Mouse (Mus musculus) hindbrain, embryonic 12.5 days (tissue): ENCODE measurements at regions not wholly inside any gene's neighbourhood (a gene's known extent, or its start where the extent isn't known, plus 50 kb on each side); places are given as distances from the start of the nearest gene placed in this dataset.

Experiments
- ATAC-seq: fragments of 200-750 bp; cut with Nextera tagmentation; 2 replicates; pipeline ENCODE4 v1.8.0; 2017; ENCODE audit warnings: moderate TSS enrichment; ENCODE audit not compliant: low FRiP score
- H3K27ac ChIP-seq: fragments of 300-500 bp; sonication (generic); 2 replicates; pipeline ENCODE4 v1.5.1; 2016; ENCODE audit warnings: mild to moderate bottlenecking
- H3K27me3 ChIP-seq: fragments of 300-500 bp; sonication (generic); 2 replicates; pipeline ENCODE4 v1.6.1; 2016; ENCODE audit warnings: mild to moderate bottlenecking
- H3K36me3 ChIP-seq: fragments of 300-500 bp; sonication (generic); 2 replicates; pipeline ENCODE4 v1.6.1; 2016; ENCODE audit warnings: mild to moderate bottlenecking
- H3K4me1 ChIP-seq: fragments of 300-500 bp; sonication (generic); 2 replicates; pipeline ENCODE4 v1.6.1; 2016
- H3K4me2 ChIP-seq: fragments of 300-500 bp; sonication (generic); replicated peaks from 2 replicates; pipeline ENCODE4 v1.6.1; 2016; ENCODE audit warnings: mild to moderate bottlenecking
- H3K4me3 ChIP-seq: fragments of 300-500 bp; sonication (generic); 2 replicates; pipeline ENCODE4 v1.5.1; 2016; ENCODE audit warnings: mild to moderate bottlenecking
- H3K9ac ChIP-seq: fragments of 300-500 bp; sonication (generic); 2 replicates; pipeline ENCODE4 v1.6.1; 2016; ENCODE audit warnings: mild to moderate bottlenecking, moderate library complexity
- H3K9me3 ChIP-seq: fragments of 300-500 bp; sonication (generic); replicated peaks from 2 replicates; pipeline ENCODE4 v1.6.1; 2016; ENCODE audit warnings: mild to moderate bottlenecking
- WGBS: fragments of 180-500 bp; shearing (Covaris S2); methylation state at CpG from one replicate; pipeline ENCODE4 v1.1.7; 2016; 5-methylcytosine and 5-hydroxymethylcytosine counted together

DNA sequence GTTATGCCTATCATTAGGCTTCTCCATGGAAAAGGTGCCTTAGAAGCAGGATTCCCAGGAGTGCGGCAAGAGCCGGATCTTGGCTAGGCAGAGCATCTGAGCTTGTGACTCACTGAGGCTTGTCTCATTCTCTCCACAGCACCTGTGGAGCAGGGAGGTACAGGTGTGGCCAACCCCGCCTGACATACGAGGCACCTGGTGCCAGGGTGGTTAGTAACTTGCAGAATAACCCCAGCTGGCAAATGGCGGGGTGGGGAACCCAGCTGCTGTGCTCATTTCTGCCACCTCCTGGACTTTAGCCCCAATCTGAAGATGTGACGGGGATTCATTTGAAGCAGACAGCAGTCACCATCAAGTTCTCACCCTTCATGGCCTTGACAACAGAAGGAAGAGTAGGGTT, 96.2 kb downstream of the Pdgfra start:
- H3K27ac ChIP-seq, result no peak overlapping the region

DNA sequence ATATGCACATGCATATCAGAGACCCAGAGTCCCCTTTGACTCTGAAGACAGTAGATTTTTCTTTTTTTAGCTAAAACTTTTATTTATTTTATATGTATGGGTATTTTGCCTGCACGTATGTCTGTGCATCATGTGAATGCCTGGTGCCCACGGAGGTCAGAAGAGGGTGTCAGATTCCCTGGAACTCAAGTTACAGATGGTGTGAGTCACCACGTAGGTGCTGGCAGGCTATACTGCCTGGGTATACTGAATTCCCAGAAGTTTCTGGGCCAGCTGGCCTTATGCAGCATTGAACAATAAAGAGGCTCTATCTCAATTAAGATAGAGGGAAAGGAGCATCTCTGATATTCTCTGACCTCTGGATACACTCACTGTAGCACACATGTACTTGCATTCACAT, 97.6 kb downstream of the Pdgfra start:
- no peak for ATAC-seq
- WGBS, result 80% methylated on average over 3 of the region's 3 CpGs

More for the DNA sequence above, 96.2 kb downstream of the Pdgfra start:
- Histone ChIP-seq H3K36me3 (no peaks in the 10 kb centered on the region), H3K27me3 (no peaks in the 10 kb centered on the region), H3K9me3 (no peaks in the 10 kb centered on the region), H3K4me3 (no peak overlapping the region), H3K9ac (no peak overlapping the region), H3K4me1 (0 out of 2 replicates have a peak, but pooled peaks cover 4% of the 10 kb centered on the region), H3K4me2 (no peak overlapping the region)
- ATAC-seq, result no peak
- 89% methylated on average over 6 of the region's 6 CpGs for WGBS

DNA sequence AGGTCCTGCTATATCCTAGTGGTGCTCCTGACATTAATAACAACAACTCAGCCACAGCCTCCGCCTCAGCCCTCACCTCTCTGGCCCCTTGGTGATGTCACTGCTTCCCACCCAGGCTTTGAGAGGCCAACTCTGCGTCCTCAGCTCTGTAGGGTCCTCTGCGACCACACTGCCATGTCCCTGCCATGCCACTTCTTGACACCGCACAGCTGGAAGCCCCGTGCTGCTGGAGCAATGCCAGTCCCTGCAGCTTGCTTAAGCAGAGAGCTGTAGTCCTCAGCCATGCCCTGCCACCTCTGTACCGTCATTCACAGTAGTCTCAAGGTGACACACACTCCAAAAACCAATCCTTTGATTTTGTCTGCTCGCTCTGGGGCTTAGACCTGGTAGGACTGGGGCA, 101.3 kb downstream of the Pdgfra start:
- H3K9me3 ChIP-seq, result no peaks in the 10 kb centered on the region
- H3K27me3 ChIP-seq, result no peaks in the 10 kb centered on the region
- 80% methylated on average over 7 of the region's 7 CpGs for WGBS
- no peaks in the 10 kb centered on the region for H3K36me3 ChIP-seq
- H3K4me1 ChIP-seq, result no peaks in the 10 kb centered on the region
- no peak overlapping the region for H3K4me2 ChIP-seq
- H3K27ac ChIP-seq, result no peak overlapping the region
- H3K4me3 ChIP-seq, result no peak overlapping the region
- ATAC-seq, result no peak
- H3K9ac ChIP-seq, result no peak overlapping the region

More for the DNA sequence above, 97.6 kb downstream of the Pdgfra start:
- no peak overlapping the region for H3K27ac ChIP-seq
- H3K4me2 ChIP-seq, result no peak overlapping the region
- no peak overlapping the region for H3K4me3 ChIP-seq
- H3K4me1 ChIP-seq, result 0 out of 2 replicates have a peak, but pooled peaks cover 4% of the 10 kb centered on the region
- H3K27me3 ChIP-seq, result no peaks in the 10 kb centered on the region
- H3K36me3 ChIP-seq, result no peaks in the 10 kb centered on the region
- H3K9ac ChIP-seq, result no peak overlapping the region
- no peaks in the 10 kb centered on the region for H3K9me3 ChIP-seq

DNA sequence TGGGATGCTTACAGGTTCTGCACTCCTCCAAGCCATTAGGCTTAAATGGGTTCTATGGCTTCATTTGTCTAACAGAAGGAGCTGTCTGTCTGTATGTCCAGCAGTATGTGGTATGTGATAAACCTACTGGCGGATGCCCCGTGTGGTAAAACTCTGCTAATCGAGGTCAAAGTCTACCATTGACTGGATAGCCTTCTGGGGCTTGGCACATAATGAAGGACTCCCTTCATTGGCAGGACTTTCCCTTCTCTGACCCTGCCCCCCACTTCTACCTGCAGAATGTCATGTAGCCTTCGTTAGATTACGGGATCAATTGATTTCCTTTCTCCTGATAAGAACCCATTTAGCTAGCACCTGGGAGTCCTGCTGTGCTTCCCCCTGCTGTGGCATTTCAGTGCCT, 101.7 kb downstream of the Pdgfra start:
- Histone ChIP-seq H3K4me1 (no peaks in the 10 kb centered on the region), H3K36me3 (no peaks in the 10 kb centered on the region), H3K9me3 (no peaks in the 10 kb centered on the region), H3K4me2 (no peak overlapping the region), H3K27me3 (no peaks in the 10 kb centered on the region), H3K4me3 (no peak overlapping the region), H3K27ac (no peak overlapping the region), H3K9ac (no peak overlapping the region)
- 93% methylated on average over 5 of the region's 5 CpGs for WGBS
- no peak for ATAC-seq

DNA sequence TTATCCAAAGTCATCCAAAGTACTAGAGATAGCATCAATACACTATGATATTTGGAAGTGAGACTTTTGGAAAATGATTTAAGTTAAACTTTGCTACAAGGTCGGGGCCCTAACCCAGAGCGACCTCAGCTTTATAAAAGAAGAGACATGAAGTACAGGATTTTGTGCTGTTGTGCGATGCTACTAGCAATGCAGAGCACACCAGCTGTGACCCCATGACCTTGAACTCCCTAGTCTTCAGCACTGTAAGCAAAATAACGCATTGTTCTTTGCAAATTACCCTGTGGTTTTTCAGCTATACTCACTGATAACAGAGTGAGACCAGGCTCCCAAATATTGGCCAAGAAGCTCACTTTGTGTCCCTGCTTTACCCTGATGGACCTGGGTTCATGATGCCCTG, 104.1 kb downstream of the Pdgfra start:
- Histone ChIP-seq H3K36me3 (no peaks in the 10 kb centered on the region), H3K4me2 (no peak overlapping the region), H3K9me3 (no peaks in the 10 kb centered on the region), H3K4me1 (no peaks in the 10 kb centered on the region), H3K27me3 (no peaks in the 10 kb centered on the region), H3K4me3 (no peak overlapping the region), H3K27ac (no peak overlapping the region), H3K9ac (no peak overlapping the region)
- WGBS, result 73% methylated on average over 4 of the region's 4 CpGs
- no peak for ATAC-seq

DNA sequence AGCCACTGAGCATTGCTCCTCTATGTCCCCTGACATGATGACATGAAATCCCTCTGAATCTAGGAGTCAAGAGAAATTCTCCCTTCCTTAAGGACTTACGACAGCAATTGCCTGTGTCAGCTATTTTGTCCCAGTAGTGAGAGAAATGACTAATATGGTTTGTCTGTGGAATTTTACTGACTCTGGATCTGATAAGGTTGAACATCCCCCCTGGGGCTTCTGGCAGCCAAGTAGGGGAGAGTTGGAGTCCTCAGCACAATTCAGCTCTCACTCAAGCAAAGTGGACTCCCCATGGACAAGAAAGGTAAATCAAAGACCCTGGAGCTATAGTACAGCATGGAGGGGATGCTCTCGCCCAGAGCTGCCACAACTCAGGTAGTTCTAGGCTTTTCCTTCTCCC, 105.0 kb downstream of the Pdgfra start:
- ATAC-seq, result no peak
- WGBS, result 70% methylated on average over 2 of the region's 2 CpGs
- Histone ChIP-seq H3K4me2 (no peak overlapping the region), H3K9ac (no peak overlapping the region), H3K4me1 (no peaks in the 10 kb centered on the region), H3K27ac (no peak overlapping the region), H3K27me3 (no peaks in the 10 kb centered on the region), H3K36me3 (no peaks in the 10 kb centered on the region), H3K9me3 (no peaks in the 10 kb centered on the region), H3K4me3 (no peak overlapping the region)

DNA sequence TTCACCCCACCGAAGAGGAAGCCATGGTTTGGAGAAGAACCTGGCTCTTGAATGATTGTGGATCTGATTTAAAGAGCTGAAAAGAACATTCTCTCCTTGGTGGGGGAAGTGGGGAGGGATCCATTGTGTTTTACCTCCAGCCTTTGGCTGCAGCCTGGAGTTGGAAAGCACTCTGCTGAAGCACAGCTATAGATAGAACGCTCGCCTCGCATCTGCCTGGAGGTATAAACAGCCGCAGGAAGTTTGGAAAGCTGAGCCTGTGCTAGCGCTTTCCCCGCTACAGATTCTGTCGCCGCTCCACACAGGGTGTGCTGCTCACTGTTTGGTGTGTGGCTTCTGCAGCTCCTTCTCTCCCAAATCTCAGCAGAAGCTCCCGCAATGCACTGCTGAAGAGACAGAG, 108.2 kb downstream of the Pdgfra start:
- no peak for ATAC-seq
- H3K4me2 ChIP-seq, result no peak overlapping the region
- WGBS, result 86% methylated on average over 10 of the region's 10 CpGs
- H3K27me3 ChIP-seq, result no peaks in the 10 kb centered on the region
- H3K9ac ChIP-seq, result no peak overlapping the region
- H3K4me3 ChIP-seq, result no peak overlapping the region
- H3K27ac ChIP-seq, result no peak overlapping the region
- H3K36me3 ChIP-seq, result no peaks in the 10 kb centered on the region
- no peaks in the 10 kb centered on the region for H3K9me3 ChIP-seq
- no peaks in the 10 kb centered on the region for H3K4me1 ChIP-seq

DNA sequence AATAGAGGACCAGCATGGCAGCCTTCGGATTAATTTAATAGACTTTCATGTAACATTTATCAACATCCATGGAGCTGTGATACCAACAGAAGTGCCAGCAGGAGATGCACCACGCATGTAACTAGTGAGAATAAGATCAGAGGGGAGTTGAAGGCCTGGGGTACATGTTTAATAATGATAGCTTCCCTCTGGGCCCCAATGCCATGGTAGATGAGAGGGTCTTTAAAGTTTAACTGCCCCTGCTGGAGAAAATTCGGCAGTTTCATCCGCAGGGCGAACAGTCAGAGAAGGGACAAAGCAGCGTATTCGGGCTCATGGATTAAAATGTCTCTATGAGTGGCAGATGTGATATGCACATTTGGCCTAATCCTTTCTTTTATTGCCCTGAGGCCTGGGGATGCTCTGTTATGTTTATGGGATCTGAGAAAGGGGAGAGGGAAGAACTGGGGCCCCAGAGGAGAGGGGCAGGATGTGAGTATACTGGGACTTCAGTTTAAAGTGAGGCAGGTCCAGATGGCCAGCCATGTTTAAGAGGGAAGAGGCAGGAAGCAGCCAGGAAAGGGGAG, 114.1 kb downstream of the Pdgfra start:
- H3K9me3 ChIP-seq, result no peaks in the 10 kb centered on the region
- 74% methylated on average over 7 of the region's 7 CpGs for WGBS
- ATAC-seq, result no peak
- H3K4me1 ChIP-seq, result peaks cover 6% of the 10 kb centered on the region; the same call in 1 of the 2 replicates
- H3K9ac ChIP-seq, result no peak overlapping the region
- no peak overlapping the region for H3K27ac ChIP-seq
- H3K4me2 ChIP-seq, result no peak overlapping the region
- no peak overlapping the region for H3K4me3 ChIP-seq
- H3K36me3 ChIP-seq, result no peaks in the 10 kb centered on the region
- no peaks in the 10 kb centered on the region for H3K27me3 ChIP-seq

DNA sequence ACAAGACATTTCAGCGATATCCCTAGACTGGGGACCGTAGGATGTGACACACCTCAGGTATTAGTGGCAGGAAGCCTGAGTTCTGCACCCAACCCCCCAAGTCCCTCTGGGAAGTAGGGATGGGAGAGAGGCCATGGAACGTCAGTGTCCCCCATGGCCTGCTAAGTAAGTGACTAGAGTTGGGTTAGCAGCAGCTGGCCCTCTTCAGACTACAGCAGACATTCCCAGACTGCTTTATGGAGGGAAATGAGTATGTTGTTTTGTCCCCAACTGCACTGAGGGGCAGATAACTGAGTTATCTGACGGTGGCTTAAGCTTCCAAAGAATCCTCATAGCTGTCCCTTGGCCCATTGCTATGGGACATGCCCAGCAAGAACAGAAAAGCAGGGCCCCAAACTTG, 114.8 kb downstream of the Pdgfra start:
- Histone ChIP-seq H3K27me3 (no peaks in the 10 kb centered on the region), H3K27ac (no peak overlapping the region), H3K36me3 (no peaks in the 10 kb centered on the region), H3K4me3 (no peak overlapping the region), H3K9ac (no peak overlapping the region), H3K4me2 (no peak overlapping the region), H3K9me3 (no peaks in the 10 kb centered on the region), H3K4me1 (peaks cover 6% of the 10 kb centered on the region; the same call in 1 of the 2 replicates)
- 88% methylated on average over 4 of the region's 4 CpGs for WGBS
- no peak for ATAC-seq

DNA sequence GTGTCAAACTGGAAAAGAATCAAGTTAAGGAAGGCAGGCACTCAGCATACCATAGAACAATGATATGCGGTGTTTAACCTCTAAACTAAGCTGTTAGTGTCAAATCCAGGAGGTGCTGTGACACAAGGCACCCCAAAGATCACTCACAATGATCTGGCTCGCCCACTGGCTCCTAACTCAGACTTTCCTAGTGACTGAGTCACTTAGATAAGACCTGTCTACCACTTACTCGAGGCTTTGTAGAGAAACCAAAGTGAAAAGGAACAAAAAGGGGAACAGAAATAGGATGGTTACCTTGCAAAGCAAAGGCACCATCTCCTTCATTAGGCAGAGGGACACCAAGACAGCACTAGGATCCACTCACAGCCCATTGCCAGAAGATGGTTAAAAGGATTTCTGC, 115.7 kb downstream of the Pdgfra start:
- no peaks in the 10 kb centered on the region for H3K27me3 ChIP-seq
- no peak overlapping the region for H3K27ac ChIP-seq
- no peak for ATAC-seq
- no peak overlapping the region for H3K4me3 ChIP-seq
- H3K4me2 ChIP-seq, result no peak overlapping the region
- peaks cover 6% of the 10 kb centered on the region; the same call in 1 of the 2 replicates for H3K4me1 ChIP-seq
- no peaks in the 10 kb centered on the region for H3K36me3 ChIP-seq
- H3K9ac ChIP-seq, result no peak overlapping the region
- WGBS, result 89% methylated on average over 3 of the region's 3 CpGs
- no peaks in the 10 kb centered on the region for H3K9me3 ChIP-seq

DNA sequence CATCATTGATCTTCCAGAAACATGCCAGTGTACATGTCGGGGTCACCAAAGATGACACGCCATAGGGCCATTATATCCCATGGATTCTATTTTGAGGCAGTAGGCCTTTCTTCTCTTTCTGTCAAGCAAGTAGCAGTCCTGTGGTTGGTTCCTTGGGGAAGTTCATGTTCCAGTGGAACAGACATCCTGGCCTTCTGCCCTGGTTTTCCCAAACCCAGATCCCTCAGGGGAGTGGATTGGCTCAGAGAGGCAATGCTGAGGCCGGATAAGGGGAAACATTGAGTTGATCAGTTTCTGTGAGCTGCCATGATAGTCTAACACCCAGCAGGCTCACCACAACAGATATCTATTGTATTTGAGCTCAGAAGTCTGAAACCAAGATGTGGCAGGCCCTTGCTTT, 125.9 kb downstream of the Pdgfra start:
- no peaks in the 10 kb centered on the region for H3K27me3 ChIP-seq
- no peaks in the 10 kb centered on the region for H3K9me3 ChIP-seq
- H3K36me3 ChIP-seq, result no peaks in the 10 kb centered on the region
- H3K4me2 ChIP-seq, result no peak overlapping the region
- peaks cover 3% of the 10 kb centered on the region; the same call in 1 of the 2 replicates for H3K4me1 ChIP-seq
- H3K27ac ChIP-seq, result no peak overlapping the region
- 96% methylated on average over 3 of the region's 3 CpGs for WGBS
- ATAC-seq, result no peak
- no peak overlapping the region for H3K4me3 ChIP-seq
- no peak overlapping the region for H3K9ac ChIP-seq

DNA sequence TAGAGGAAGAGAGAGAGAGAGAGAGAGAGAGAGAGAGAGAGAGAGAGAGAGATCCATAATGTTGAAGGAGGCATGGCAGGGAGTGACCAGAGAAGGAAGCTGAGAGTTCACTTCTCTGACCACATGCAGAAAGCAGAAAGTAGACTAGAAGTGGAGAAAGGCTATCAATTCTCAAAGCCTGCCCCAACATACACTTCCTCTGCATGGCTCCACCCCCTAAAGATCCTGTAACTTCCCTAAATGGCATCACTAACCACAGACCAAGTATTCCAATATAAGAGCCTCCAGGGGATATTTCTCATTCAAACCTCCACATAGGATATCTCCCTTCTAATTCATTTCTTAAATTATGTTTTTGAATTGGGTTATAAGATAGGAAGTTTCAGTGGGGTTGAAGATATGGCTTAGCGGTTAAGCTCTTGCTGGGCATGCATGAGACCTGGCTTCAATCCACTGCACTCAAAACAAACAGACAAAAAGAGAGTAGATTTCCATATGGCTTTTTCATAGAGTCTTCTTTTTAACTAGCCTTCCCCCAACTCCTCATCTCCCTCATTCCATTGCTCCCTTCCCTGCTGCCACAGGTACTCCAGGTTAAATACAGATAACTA, 127.6 kb downstream of the Pdgfra start:
- Histone ChIP-seq H3K4me3 (no peak overlapping the region), H3K9ac (no peak overlapping the region), H3K4me1 (peaks cover 3% of the 10 kb centered on the region; the same call in 1 of the 2 replicates), H3K36me3 (no peaks in the 10 kb centered on the region), H3K9me3 (no peaks in the 10 kb centered on the region), H3K4me2 (no peak overlapping the region), H3K27ac (no peak overlapping the region), H3K27me3 (no peaks in the 10 kb centered on the region)
- no peak for ATAC-seq
- WGBS, result 91% methylated on average over 1 of the region's 1 CpGs

DNA sequence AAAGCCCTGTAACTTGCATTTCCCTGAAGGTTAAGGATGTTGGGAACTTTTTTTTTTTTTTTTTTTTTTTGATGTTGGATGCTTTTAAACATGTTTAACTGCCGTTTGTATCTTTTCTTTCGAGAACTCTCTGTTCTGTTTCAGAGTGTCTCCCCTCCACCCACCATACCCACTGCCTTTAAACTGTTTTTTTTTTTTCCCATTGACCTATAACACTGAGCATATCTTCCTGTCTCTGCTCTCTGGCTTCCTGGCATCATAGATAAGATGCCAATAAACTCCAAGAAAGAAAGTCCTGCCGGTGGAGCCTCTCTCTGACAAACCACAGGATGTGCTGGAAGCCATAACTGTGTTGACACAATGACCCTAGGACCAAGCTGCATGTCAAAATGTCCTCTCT, 128.6 kb downstream of the Pdgfra start:
- ATAC-seq, result no peak
- H3K4me3 ChIP-seq, result no peak overlapping the region
- H3K36me3 ChIP-seq, result no peaks in the 10 kb centered on the region
- no peak overlapping the region for H3K27ac ChIP-seq
- WGBS, result 86% methylated on average over 3 of the region's 3 CpGs
- H3K9me3 ChIP-seq, result no peaks in the 10 kb centered on the region
- H3K9ac ChIP-seq, result no peak overlapping the region
- no peaks in the 10 kb centered on the region for H3K27me3 ChIP-seq
- peaks cover 3% of the 10 kb centered on the region; the same call in 1 of the 2 replicates for H3K4me1 ChIP-seq
- no peak overlapping the region for H3K4me2 ChIP-seq
